Mouse (Mus musculus): ENCODE measurements around the gene Hspb3. TPM values are rescaled to one million over a fixed set of nuclear protein-coding genes. Genes with fewer than 3 reads are reported as not detected.

Hspb3 gene
- total RNA-seq (2021) = 10 to 100 TPM; 58.1 to 83.0 TPM
- long read RNA-seq, experiment 1, transcript Hspb3-201 (1 exons, 781 nt) = major isoform, 32 of 32 reads
- long read RNA-seq, experiment 1, partial matches to known transcripts = 0 of 32 reads
- long read RNA-seq, experiment 1, other reads (novel, unspliced or antisense) = 0 of 32 reads
- long read RNA-seq, experiment 2, transcript Hspb3-201 (1 exons, 781 nt) = major isoform, 35 of 35 reads
- long read RNA-seq, experiment 2, partial matches to known transcripts = 0 of 35 reads
- long read RNA-seq, experiment 2, other reads (novel, unspliced or antisense) = 0 of 35 reads

- intact Hi-C loops (cut with DNase I; ENCODE audit: low total_unique reads) = no loop called here
Measured at GRCm38 (mm10) chr13:113663151-113663779, at the start of gene Hspb3. Gene Hspb3, minus strand, starts transcription at chr13:113663676.

GRCm38 (mm10) chr13:113713186-113713585 is 49.7 kb upstream of the Hspb3 start:
- intact Hi-C loops (cut with DNase I; ENCODE audit: low total_unique reads) = no loop called here
- DNase-seq = no peak

More at GRCm38 (mm10) chr13:113663151-113663779, at the start of gene Hspb3:
- DNase-seq = peak; percentile 78

GRCm38 (mm10) chr13:113706183-113706582 is 42.7 kb upstream of the Hspb3 start:
- intact Hi-C loops (cut with DNase I; ENCODE audit: low total_unique reads) = no loop called here
- DNase-seq = no peak

- DNase-seq = no peak
- intact Hi-C loops (cut with DNase I; ENCODE audit: low total_unique reads) = no loop called here
Measured at GRCm38 (mm10) chr13:113701185-113701584, 37.7 kb upstream of the Hspb3 start.

- DNase-seq = no peak
- intact Hi-C loops (cut with DNase I; ENCODE audit: low total_unique reads) = loop anchor here (10.0 kb wide), 1 partner anchor 85 kb away; no protein-coding TSS in a partner anchor
Measured at GRCm38 (mm10) chr13:113699928-113700327, 36.5 kb upstream of the Hspb3 start.

GRCm38 (mm10) chr13:113699415-113699873 is 36.0 kb upstream of the Hspb3 start:
- intact Hi-C loops (cut with DNase I; ENCODE audit: low total_unique reads) = loop anchor here (10.0 kb wide), 1 partner anchor 85 kb away; no protein-coding TSS in a partner anchor
- DNase-seq = no peak

GRCm38 (mm10) chr13:113696838-113697321 is 33.4 kb upstream of the Hspb3 start:
- intact Hi-C loops (cut with DNase I; ENCODE audit: low total_unique reads) = loop anchor here (10.0 kb wide), 1 partner anchor 88 kb away; no protein-coding TSS in a partner anchor
- no peak for DNase-seq

- intact Hi-C loops (cut with DNase I; ENCODE audit: low total_unique reads) = loop anchor here (5.0 to 10.0 kb wide), 2 partner anchors 91 to 174 kb away; no protein-coding TSS in a partner anchor
- DNase-seq = no peak
Measured at GRCm38 (mm10) chr13:113693383-113693782, 29.9 kb upstream of the Hspb3 start.

GRCm38 (mm10) chr13:113691644-113692043 is 28.2 kb upstream of the Hspb3 start:
- intact Hi-C loops (cut with DNase I; ENCODE audit: low total_unique reads) = loop anchor here (5.0 to 10.0 kb wide), 2 partner anchors 93 to 176 kb away; no protein-coding TSS in a partner anchor
- no peak for DNase-seq

GRCm38 (mm10) chr13:113689883-113690282 is 26.4 kb upstream of the Hspb3 start:
- DNase-seq = no peak
- intact Hi-C loops (cut with DNase I; ENCODE audit: low total_unique reads) = loop anchor here (5.0 to 10.0 kb wide), 2 partner anchors 95 to 177 kb away; no protein-coding TSS in a partner anchor

GRCm38 (mm10) chr13:113686691-113687121 is 23.2 kb upstream of the Hspb3 start:
- intact Hi-C loops (cut with DNase I; ENCODE audit: low total_unique reads) = no loop called here
- DNase-seq = no peak

GRCm38 (mm10) chr13:113682821-113683220 is 19.3 kb upstream of the Hspb3 start:
- DNase-seq = no peak
- intact Hi-C loops (cut with DNase I; ENCODE audit: low total_unique reads) = no loop called here

- DNase-seq = no peak
- intact Hi-C loops (cut with DNase I; ENCODE audit: low total_unique reads) = no loop called here
Measured at GRCm38 (mm10) chr13:113680646-113681045, 17.2 kb upstream of the Hspb3 start.

- peak; percentile 31 for DNase-seq
- intact Hi-C loops (cut with DNase I; ENCODE audit: low total_unique reads) = loop anchor here (2.0 kb wide), 1 partner anchor 31 kb away; no protein-coding TSS in a partner anchor
Measured at GRCm38 (mm10) chr13:113669459-113670077, 6.1 kb upstream of the Hspb3 start.

- no peak for DNase-seq
- intact Hi-C loops (cut with DNase I; ENCODE audit: low total_unique reads) = no loop called here
Measured at GRCm38 (mm10) chr13:113663883-113664282, 407 bp upstream of the Hspb3 start.

- peak; percentile 31 for DNase-seq
- intact Hi-C loops (cut with DNase I; ENCODE audit: low total_unique reads) = no loop called here
Measured at GRCm38 (mm10) chr13:113661826-113662271, 1.6 kb downstream of the Hspb3 start.

- DNase-seq = peak; percentile 11
- intact Hi-C loops (cut with DNase I; ENCODE audit: low total_unique reads) = no loop called here
Measured at GRCm38 (mm10) chr13:113660576-113661310, 2.7 kb downstream of the Hspb3 start.

GRCm38 (mm10) chr13:113657204-113657603 is 6.3 kb downstream of the Hspb3 start:
- intact Hi-C loops (cut with DNase I; ENCODE audit: low total_unique reads) = no loop called here
- peak; percentile 19 for DNase-seq

GRCm38 (mm10) chr13:113656639-113657038 is 6.8 kb downstream of the Hspb3 start:
- DNase-seq = peak; percentile 10
- intact Hi-C loops (cut with DNase I; ENCODE audit: low total_unique reads) = no loop called here
